Mouse (Mus musculus): ENCODE data around the gene Ppy.

Gene Ppy

DNA sequence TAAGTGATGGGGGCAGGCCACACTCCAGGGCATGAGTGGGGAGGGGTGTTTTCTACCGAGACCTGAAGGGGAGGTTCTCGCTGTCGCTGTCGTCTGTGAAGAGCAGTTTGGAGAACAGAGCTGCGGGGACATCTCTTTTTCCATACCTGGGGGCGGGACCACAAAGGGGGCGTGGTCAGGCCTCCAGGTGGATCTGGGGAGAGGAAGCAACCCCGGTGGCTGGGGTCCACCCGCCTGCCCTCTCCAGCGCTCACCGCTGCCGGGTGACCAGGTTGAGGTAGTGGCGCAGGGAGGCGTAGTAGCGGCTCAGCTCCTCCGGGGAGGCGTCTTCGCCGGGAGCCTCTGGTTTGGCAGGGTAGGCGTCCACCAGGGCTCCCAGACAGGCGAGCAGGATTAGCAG is 5.8 kb upstream of the Ppy start:
- CTCF ChIA-PET = interaction anchor here (0.7 to 1.8 kb wide), 10 partner anchors 13 to 179 kb away, joined by 3 to 10 read pairs (median 4); partner anchors contain the start of genes BC030867 (in 1 of the 4) and Mpp2 (in 1 of the 4)

DNA sequence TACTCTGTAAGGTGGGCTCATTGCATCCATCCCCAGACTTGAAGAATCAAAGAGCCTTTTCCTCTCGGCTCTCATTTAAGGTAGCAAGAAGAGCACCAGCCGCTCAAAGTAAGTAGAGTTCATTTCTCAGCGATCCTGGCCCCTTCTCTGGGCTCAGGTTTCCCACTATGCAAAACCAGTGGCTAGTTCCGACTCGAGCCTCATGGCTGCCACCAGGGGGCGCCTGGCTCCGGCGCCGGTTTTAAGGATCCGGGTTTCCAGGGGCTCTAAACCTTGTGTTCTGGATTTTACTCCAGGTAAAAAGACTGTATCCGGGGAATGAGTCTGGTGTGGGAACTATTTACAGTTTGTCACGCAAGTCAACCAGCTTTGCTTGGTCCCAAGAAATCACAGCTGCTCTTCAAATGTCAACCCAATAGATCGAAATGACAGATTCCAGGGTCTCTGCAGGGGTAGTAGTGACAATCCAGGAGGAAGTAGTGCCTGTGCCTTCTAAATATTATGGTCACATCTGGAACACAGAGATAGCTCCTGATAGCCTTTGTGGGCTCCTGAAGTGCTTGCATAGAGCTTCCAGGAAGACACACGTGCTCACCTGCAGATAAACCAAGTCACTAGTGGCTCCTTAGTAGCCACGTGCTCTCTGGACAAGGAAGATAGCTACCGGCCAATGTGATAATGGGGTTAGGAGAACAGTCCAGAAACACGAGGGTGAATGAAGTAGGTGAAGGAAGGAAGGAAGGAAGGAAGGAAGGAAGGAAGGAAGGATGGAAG is 1.6 kb upstream of the Ppy start:
- ChIA-PET CTCF (interaction anchor here (0.5 to 2.3 kb wide), 32 partner anchors 9 to 422 kb away, joined by 3 to 13 read pairs (median 4); partner anchors contain the start of genes BC030867 (in 2 of the 4) and Tmem101 (in 2 of the 4)), POLR2A (interaction anchor here in 2 of 4 experiments (0.6 to 1.7 kb wide), 7 partner anchors 23 to 437 kb away, joined by 3 to 8 read pairs (median 4); no protein-coding TSS in a partner anchor)

More for the DNA sequence above, 5.8 kb upstream of the Ppy start:
- POLR2A ChIA-PET = interaction anchor here in 2 of 4 experiments (1.1 to 2.9 kb wide), 7 partner anchors 8 to 178 kb away, joined by 3 to 26 read pairs (median 4); partner anchors contain the start of gene Tmem101 (in 1 of the 2)

DNA sequence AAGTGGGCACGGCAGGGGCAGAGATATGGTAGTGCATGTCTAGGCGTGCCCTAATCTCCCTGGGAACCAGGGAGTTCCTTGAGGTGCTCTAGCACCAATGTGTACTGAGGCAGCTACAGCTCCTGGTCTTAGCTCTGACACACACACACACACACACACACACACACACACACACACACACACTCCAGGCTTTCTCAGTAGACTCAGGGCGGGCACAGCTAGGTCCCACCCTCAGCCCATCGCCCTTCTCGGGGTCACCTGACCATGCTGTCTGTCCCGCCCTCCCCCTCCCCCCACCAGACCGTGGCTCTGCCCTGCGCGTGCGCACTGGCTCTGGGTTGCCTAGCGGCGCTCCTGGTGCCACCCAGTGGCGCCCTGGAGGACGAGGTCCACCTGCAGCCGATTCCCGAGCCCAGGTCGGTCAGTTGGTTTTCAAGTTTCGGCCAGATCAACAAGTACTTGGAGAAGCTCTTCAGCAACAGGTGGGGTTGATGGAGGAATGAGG is 4.2 kb downstream of the Ppy start:
- POLR2A ChIA-PET = interaction anchor here (0.6 to 1.6 kb wide), 16 partner anchors 10 to 1683 kb away, joined by 3 to 5 read pairs (median 3); partner anchors contain the start of genes Cfap97d1 (in 1 of the 4), Cntd1 (in 1 of the 4), Coa3 (in 1 of the 4) and Tmem101 (in 1 of the 4)
- CTCF ChIA-PET = interaction anchor here in 3 of 4 experiments (0.6 to 1.6 kb wide), 10 partner anchors 9 to 612 kb away, joined by 3 to 6 read pairs (median 4); no protein-coding TSS in a partner anchor

DNA sequence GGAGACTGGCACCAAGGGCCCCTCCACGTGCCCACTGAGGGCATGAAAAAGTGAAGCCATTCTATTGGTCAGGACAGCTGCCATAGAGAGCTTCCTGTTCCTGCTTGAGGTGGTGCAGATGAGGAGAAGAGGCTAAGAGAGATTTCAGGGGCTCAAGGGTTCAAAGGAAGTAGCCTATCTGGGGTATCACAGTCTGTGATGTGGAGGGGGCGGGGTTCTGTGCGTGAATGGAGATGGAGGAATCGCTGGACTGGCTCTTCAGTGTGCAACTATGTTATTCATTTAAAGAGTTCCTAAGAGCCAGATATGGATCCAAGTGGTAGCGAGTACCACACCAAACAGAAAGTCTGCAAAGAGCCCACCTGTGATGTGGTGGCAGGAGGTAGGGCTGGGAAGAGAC is 4.7 kb downstream of the Ppy start:
- POLR2A ChIA-PET = interaction anchor here in 3 of 4 experiments (0.6 to 1.6 kb wide), 13 partner anchors 9 to 1683 kb away, joined by 3 to 5 read pairs (median 3); partner anchors contain the start of genes Cfap97d1 (in 1 of the 3), Cntd1 (in 1 of the 3), Coa3 (in 1 of the 3) and G6pc3 (in 1 of the 3)
- CTCF ChIA-PET = interaction anchor here in 3 of 4 experiments (0.6 to 1.6 kb wide), 7 partner anchors 9 to 612 kb away, joined by 3 to 6 read pairs (median 4); no protein-coding TSS in a partner anchor

DNA sequence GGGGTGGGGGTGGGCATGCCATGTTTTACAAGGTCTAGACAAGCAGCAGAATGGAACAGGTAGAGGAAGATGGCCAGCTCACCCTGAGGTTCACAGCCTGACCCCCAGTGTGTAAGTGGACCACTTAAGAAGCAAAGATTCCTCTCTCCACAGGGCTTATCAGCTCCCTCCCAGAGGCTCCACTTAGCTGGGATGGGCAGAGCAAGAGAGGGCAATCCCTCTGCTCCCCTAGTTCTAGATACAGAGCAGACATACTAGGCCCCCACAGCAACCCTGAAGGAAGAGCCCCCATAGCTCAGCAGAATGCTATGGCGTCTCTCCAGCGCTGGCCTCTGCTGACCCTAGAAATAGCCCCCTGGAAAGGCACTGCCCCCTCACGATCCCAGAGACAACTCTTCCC is 5.4 kb downstream of the Ppy start:
- ChIA-PET CTCF (interaction anchor here in 1 of 4 experiments (0.7 to 1.6 kb wide), 2 partner anchors 8 to 392 kb away, joined by 3 to 6 read pairs; no protein-coding TSS in a partner anchor), POLR2A (interaction anchor here in 2 of 4 experiments (0.6 to 1.6 kb wide), 10 partner anchors 8 to 1561 kb away, joined by 3 to 5 read pairs (median 3); partner anchors contain the start of genes G6pc3 (in 1 of the 2) and Tmem101 (in 1 of the 2))

DNA sequence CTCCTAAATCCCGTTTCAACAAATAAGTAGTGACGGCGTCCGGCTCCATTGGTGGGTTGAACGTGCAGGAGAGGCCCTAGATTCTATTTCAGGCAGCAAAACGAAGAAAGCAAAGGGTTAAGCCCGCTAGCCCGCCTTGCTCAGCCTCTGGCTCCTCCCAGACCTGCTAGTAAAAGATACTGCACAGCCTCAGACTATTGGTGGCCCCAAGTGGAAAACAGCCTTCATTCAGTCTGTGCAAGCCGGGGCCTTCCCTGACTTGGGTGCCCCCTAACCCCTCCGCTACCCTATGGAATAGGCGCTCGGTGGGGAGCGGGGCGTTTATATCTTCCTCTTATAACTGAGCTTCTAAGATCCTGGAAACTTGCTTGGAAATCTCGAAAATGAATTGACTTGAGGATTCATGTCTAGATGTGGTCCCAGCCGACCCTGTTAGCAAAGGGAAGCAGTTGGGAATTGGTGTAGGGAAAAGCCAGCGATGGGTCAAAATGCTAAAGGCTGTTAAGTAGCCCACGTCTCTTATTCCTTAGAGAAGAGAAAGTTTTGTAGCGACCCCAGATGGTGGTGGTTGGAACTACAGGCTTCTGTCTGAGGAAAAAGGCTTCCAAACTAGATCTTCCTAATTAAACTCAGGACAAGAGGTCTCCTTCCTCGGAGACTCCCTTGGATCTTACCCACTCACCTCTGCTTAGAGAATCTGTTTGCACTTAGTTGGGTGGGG is 11.9 kb downstream of the Ppy start:
- ChIA-PET CTCF (interaction anchor here in 2 of 4 experiments (0.5 to 1.7 kb wide), 4 partner anchors 13 to 378 kb away, joined by 3 to 4 read pairs (median 3); partner anchors contain the start of gene Pyy (in 1 of the 2)), POLR2A (interaction anchor here in 2 of 4 experiments (0.5 to 1.0 kb wide), 3 partner anchors 138 to 447 kb away, joined by 3 read pairs; partner anchors contain the start of gene Ubtf (in 1 of the 2))

DNA sequence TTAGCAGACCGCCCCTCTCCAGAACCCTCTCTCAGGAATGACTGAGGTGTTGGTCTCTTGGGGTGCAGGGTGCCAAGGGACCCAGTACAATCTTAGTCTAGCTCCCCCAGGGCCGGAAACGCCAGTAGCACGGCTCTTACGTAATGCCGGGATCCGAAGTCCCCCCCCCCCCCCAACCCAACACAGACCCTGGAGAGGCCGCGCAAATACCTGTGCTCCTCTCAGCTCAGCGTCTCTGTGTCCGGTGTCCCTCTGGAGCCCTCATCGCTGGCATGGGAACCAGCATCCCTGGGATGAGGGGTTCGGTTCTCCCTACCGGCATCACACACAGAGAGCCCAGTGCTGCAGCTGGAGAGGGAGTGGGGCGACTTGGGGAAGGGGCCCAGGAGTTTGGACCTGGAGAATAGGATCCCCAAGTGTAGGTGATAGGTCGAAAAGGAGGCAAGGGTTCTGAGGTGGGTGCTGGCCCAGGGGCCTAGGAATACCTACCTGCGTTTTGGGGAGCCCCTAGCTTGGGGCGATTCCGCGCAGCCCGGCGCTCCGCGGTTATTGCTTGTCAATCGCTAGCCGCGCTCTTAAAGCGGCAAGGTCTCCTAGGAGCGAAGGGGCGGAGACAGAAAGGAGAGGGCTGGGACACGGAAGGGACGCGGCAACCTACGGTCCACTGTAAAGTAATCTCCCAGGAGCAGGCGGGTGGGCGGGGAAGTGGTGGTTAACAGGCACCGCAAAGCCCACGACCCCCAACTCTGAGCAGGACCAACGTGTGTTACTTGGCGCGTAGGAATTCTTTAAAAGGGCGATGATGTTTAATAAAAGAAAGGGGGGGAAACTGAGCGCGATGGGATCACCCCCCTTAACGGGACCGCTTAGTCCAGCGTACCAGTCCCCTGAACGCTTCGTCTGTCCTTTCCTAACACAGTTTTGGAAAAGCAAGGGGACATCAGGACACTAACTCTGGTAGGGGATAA is 12.9 kb downstream of the Ppy start, which contains the start of gene Mpp2:
TSS of gene Mpp2 (minus strand) at position 585 of the 968 bp plus-strand sequence.
- POLR2A ChIA-PET = interaction anchor here in 2 of 4 experiments (0.5 to 1.0 kb wide), 2 partner anchors 34 to 83 kb away, joined by 3 read pairs; no protein-coding TSS in a partner anchor
- CTCF ChIA-PET = interaction anchor here (0.6 to 1.9 kb wide), 11 partner anchors 8 to 178 kb away, joined by 3 to 6 read pairs (median 3); partner anchors contain the start of genes BC030867 (in 1 of the 4) and Pyy (in 1 of the 4)

DNA sequence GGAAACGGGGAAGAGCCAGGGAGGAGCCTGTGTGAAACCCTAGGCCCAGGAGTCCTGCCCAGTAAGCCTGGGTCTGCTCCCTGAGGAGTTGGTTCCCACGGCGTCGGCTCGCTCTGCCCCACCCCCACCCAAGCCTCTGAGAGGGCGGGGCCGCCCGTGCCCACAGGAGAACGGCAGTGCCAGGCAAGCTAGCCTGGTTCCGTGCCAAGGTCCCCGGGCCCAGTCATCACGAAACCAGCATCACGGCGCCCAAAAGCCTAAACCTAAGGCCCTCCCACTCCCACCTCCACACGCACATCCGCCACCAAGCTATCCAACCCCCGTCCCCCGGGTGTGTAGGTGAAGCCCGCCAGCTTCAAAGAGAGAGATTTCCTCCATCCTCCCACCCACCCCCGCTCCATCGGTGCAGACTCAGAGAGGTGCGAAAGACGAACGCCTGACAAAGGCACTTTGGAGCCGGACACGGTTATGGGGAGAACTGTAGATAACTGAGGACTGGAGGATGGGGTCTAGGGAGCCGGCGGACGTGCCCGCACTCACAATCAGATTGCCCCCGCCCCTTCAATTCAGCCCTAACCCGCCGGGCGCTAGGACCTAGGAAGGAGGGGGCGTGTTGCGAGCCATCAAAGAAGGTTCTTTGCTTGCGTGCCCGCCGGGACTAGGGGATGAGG is 13.9 kb downstream of the Ppy start:
- ChIA-PET CTCF (interaction anchor here (0.6 to 1.9 kb wide), 14 partner anchors 9 to 177 kb away, joined by 3 to 6 read pairs (median 3); partner anchors contain the start of gene BC030867 (in 1 of the 4)), POLR2A (interaction anchor here in 3 of 4 experiments (0.5 to 2.0 kb wide), 10 partner anchors 9 to 417 kb away, joined by 3 to 10 read pairs (median 3); no protein-coding TSS in a partner anchor)

DNA sequence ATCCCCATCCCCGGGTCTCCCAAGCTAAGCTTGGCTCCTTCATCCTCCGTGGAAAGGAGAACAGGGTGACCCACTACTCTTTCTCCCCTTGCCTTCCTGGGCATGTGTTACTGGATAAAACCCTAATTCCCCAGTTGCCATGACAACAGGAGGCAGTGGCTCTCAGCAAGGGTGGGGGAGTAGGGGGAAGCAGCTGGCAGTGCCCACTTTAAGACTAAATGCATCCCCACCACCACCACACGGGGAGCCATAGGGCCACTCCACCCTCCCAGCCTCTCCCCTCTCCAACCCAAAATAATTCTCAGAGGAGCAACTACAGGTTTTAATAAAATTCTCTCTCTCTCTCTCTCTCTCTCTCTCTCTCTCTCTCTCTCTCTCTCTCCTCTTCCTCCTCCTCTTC is 14.8 kb downstream of the Ppy start:
- ChIA-PET CTCF (interaction anchor here (0.5 to 1.5 kb wide), 8 partner anchors 21 to 104 kb away, joined by 3 to 6 read pairs (median 4); partner anchors contain the start of gene Pyy (in 1 of the 4)), POLR2A (interaction anchor here in 2 of 4 experiments (0.7 to 2.0 kb wide), 6 partner anchors 10 to 48 kb away, joined by 3 to 10 read pairs (median 4); no protein-coding TSS in a partner anchor)

DNA sequence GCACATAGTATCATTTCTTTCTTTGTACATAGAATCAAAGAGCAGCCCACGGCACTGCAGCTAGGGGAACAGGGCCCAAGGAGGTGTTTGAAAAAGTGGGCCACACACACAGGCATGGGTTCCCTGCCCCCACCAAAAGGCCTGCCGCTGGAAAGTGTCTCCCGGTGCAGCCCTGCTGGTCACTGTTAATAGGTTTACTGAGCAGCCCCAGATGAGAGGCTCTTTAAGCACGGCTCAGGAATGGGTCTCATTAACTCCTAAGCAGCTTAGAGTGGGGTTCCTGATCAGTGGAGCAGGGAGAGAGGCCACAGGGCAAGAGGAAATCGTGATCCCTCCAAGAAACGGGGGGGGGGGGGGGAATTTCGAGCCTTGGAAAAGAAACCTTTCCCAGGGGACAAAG is 17.0 kb downstream of the Ppy start:
- POLR2A ChIA-PET = interaction anchor here in 3 of 4 experiments (0.6 to 1.6 kb wide), 9 partner anchors 9 to 396 kb away, joined by 3 to 6 read pairs (median 4); no protein-coding TSS in a partner anchor
- CTCF ChIA-PET = interaction anchor here in 2 of 4 experiments (0.6 to 2.3 kb wide), 5 partner anchors 16 to 83 kb away, joined by 3 to 10 read pairs (median 5); no protein-coding TSS in a partner anchor

DNA sequence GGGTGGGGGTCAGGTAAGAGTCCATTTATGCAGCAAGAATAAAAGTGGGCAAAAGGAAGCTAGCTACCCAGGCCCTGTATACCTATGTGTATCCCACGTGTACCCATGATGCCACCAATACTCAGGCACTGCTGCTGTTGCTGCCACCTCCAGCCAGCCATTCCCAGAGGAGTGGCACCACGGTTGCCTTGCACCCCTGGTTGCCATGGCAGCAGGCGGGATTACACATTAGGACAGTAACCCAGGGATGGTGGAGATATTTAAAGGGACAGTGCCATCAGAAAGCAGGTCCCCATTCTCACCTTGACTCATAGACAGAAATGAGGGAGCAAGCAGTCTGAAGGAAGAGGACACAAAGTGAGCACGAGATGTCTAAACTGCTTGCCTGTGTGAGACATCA is 17.9 kb downstream of the Ppy start:
- POLR2A ChIA-PET = interaction anchor here in 2 of 4 experiments (0.9 to 2.0 kb wide), 9 partner anchors 9 to 247 kb away, joined by 3 to 6 read pairs (median 3); partner anchors contain the start of gene Cfap97d1 (in 1 of the 2)
- CTCF ChIA-PET = interaction anchor here in 3 of 4 experiments (0.7 to 2.5 kb wide), 11 partner anchors 19 to 173 kb away, joined by 3 to 12 read pairs (median 5); partner anchors contain the start of gene Pyy (in 1 of the 3)

DNA sequence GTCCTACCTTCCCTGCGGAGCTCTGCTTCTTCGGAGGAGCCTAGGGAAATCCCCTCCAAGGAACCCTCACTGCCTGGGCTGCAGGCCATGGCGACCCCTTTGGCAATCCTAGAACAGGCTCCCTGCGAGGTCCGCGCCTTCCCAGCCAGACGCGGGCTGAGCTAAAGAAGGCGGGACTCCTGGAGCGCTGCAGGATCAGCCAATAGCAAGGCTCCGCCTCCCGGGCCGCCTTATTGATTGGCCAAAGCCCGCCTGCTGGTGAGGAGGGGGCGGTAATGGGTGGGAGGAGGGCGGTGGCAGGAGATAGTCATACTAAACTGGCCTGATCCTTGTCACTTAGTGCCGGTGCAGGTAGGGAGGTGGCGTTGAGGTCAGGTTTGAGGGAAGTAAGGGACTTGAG is 18.8 kb downstream of the Ppy start:
- ChIA-PET CTCF (interaction anchor here (0.5 to 2.5 kb wide), 23 partner anchors 8 to 1613 kb away, joined by 3 to 22 read pairs (median 5); partner anchors contain the start of genes Cd300lg (in 2 of the 4) and Pyy (in 1 of the 4)), POLR2A (interaction anchor here in 2 of 4 experiments (0.5 to 2.0 kb wide), 22 partner anchors 9 to 1442 kb away, joined by 3 to 8 read pairs (median 3); partner anchors contain the start of genes Cfap97d1 (in 2 of the 2), Etv4 (in 1 of the 2), Grn (in 1 of the 2) and Tmem101 (in 1 of the 2))

DNA sequence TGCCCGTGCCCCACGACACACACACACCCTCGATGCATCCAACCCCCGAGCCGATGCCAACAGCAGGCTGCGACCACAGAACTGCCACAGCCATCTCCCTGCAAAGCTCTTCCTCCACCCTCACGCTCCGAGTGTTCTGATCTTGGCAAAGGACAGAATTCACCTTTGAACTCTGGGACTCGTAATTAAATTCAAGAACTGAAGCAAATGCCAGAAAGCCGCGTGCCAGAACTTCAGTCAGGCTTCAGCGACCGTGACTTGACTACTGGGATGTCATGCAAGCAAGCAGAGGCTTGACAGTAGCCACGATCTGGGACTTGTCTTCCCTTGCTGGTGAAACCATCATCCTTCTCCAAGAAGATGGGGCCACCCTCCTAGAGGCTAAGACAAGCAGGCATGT is 27.4 kb downstream of the Ppy start:
- POLR2A ChIA-PET = interaction anchor here in 1 of 4 experiments (0.8 to 1.1 kb wide), 2 partner anchors 9 to 13 kb away, joined by 3 read pairs; no protein-coding TSS in a partner anchor
- CTCF ChIA-PET = interaction anchor here (0.5 to 3.2 kb wide), 6 partner anchors 8 to 600 kb away, joined by 3 to 11 read pairs (median 4); no protein-coding TSS in a partner anchor

DNA sequence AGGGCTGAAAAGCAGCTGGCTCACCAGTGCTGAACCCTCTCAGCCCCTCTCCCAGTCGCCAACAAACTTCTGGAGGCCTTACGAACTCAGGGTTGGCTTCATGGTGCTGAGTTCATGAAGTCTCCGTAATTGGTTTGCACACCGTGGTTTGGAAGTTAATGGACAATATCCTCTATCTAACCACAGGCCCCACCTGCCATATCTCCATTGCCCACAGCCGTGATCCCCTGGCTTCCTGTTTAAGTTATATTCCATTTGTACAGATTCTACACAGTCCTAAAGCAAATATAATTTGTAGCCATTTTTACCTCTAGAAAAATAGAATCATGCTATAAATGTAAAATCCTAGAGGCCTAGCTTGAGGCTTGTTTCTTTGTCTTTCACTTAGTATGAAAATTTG is 28.4 kb downstream of the Ppy start:
- POLR2A ChIA-PET = interaction anchor here in 1 of 4 experiments (0.9 kb wide), 1 partner anchor 11 kb away, joined by 3 read pairs; no protein-coding TSS in a partner anchor

DNA sequence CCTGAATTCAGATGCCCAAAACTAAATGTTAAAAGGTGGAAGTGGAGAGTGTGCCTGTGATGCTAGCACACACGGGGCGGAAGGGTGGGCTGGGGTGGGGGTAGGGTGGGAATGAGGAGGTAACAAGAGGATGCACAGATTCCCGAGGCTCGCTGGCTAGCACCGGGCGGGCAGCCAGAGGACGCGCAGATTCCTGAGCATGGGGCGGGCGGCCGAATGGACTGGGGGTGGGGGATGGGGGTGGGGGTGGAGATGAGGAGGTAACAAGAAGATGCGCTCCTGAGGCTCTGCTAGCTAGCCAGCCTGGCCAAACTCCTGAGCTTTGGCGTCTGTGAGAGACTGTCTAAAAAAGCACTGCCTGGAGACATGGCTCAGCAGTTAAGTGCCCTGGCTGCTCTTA is 30.7 kb downstream of the Ppy start:
- CTCF ChIA-PET = interaction anchor here in 3 of 4 experiments (0.6 to 1.4 kb wide), 4 partner anchors 38 to 178 kb away, joined by 3 to 5 read pairs (median 4); partner anchors contain the start of genes BC030867 (in 1 of the 3) and Cfap97d1 (in 1 of the 3)
- POLR2A ChIA-PET = interaction anchor here in 2 of 4 experiments (0.6 to 1.5 kb wide), 4 partner anchors 12 to 262 kb away, joined by 3 to 6 read pairs (median 4); partner anchors contain the start of gene Hdac5 (in 1 of the 2)

More for the DNA sequence above, 28.4 kb downstream of the Ppy start:
- CTCF ChIA-PET = interaction anchor here in 3 of 4 experiments (0.7 to 1.2 kb wide), 3 partner anchors 11 to 440 kb away, joined by 3 to 4 read pairs (median 3); no protein-coding TSS in a partner anchor

Measured in embryonic stem cell, embryonic (primary cell).